Mouse (Mus musculus): ENCODE results near the gene Snrpb2. TPM values are rescaled to one million over a fixed set of nuclear protein-coding genes. Genes with fewer than 3 reads are reported as not detected.

Snrpb2 gene
- total and polyA plus RNA-seq, 2 experiments from 2014 or later = 19.4 to 56.8 TPM

DNA sequence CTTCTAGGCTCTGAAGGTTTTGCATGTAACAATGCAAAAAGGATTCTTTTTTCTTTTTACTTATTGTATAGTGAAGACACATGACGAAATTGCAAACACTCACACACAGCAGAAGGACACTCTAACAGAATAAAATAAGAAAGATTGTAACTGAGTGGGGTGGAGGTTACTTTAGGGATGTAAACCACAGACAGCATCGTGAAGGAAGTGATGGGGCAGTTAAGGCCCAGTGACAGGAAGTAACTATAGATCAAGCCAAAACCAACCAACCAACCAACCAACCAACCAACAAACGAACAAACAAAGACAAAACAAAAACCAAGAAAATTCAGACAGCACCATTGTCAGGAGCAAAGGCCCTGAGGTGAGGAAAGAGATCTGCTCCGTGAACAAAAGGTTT is 38.6 kb upstream of the Snrpb2 start:
- no peaks in the 10 kb centered on the region for H3K9me3 ChIP-seq (ENCODE audit: low read length)
- H3K4me2 ChIP-seq (ENCODE audit: low read depth, low read length) = no peak overlapping the region
- no peak overlapping the region for H3K27ac ChIP-seq
- no peaks in the 10 kb centered on the region for H3K4me1 ChIP-seq (ENCODE audit: insufficient read depth, low read length)
- H3K4me3 ChIP-seq (ENCODE audit: low read length) = no peak overlapping the region
- H3K27me3 ChIP-seq (ENCODE audit: insufficient read depth, low read length) = no peaks in the 10 kb centered on the region
- no peak overlapping the region for H3K9ac ChIP-seq (replicated peaks; ENCODE audit: low read length)
- no peak for ATAC-seq
- 81% methylated on average over 4 of the region's 4 CpGs for WGBS
- H3K36me3 ChIP-seq (ENCODE audit: insufficient read depth, low read length) = no peaks in the 10 kb centered on the region
- TF ChIP-seq CTCF (IDR thresholded peaks at IDR 0.05; ENCODE audit: low read depth) = no peak
- no peak for DNase-seq (ENCODE audit: low spot score)

GRCm38 (mm10) chr2:143031283-143031682 is 31.6 kb upstream of the Snrpb2 start:
- 84% methylated on average over 1 of the region's 1 CpGs for WGBS
- ATAC-seq (no peak), DNase-seq (ENCODE audit: low spot score) (no peak)
- no peak for TF ChIP-seq CTCF (IDR thresholded peaks at IDR 0.05; ENCODE audit: low read depth)
- H3K27me3 ChIP-seq (ENCODE audit: insufficient read depth, low read length) = no peaks in the 10 kb centered on the region
- H3K4me3 ChIP-seq (ENCODE audit: low read length) = no peak overlapping the region
- H3K27ac ChIP-seq = no peak overlapping the region
- H3K9ac ChIP-seq (replicated peaks; ENCODE audit: low read length) = no peak overlapping the region
- no peaks in the 10 kb centered on the region for H3K4me1 ChIP-seq (ENCODE audit: insufficient read depth, low read length)
- H3K9me3 ChIP-seq (ENCODE audit: low read length) = no peaks in the 10 kb centered on the region
- H3K36me3 ChIP-seq (ENCODE audit: insufficient read depth, low read length) = no peaks in the 10 kb centered on the region
- no peak overlapping the region for H3K4me2 ChIP-seq (ENCODE audit: low read depth, low read length)

GRCm38 (mm10) chr2:143032378-143033255 is 30.2 kb upstream of the Snrpb2 start:
- DNase-seq (ENCODE audit: low spot score) = no peak
- H3K27ac ChIP-seq = no peak overlapping the region; the same call in 1 of the 2 replicates
- H3K36me3 ChIP-seq (ENCODE audit: insufficient read depth, low read length) = no peaks in the 10 kb centered on the region
- H3K9ac ChIP-seq (replicated peaks; ENCODE audit: low read length) = no peak overlapping the region
- H3K27me3 ChIP-seq (ENCODE audit: insufficient read depth, low read length) = no peaks in the 10 kb centered on the region
- no peak for ATAC-seq
- H3K4me1 ChIP-seq (ENCODE audit: insufficient read depth, low read length) = no peaks in the 10 kb centered on the region
- H3K4me2 ChIP-seq (ENCODE audit: low read depth, low read length) = no peak overlapping the region
- H3K4me3 ChIP-seq (ENCODE audit: low read length) = no peak overlapping the region
- WGBS = 47% methylated on average over 10 of the region's 10 CpGs
- TF ChIP-seq CTCF (IDR thresholded peaks at IDR 0.05; ENCODE audit: low read depth) = no peak
- no peaks in the 10 kb centered on the region for H3K9me3 ChIP-seq (ENCODE audit: low read length)

DNA sequence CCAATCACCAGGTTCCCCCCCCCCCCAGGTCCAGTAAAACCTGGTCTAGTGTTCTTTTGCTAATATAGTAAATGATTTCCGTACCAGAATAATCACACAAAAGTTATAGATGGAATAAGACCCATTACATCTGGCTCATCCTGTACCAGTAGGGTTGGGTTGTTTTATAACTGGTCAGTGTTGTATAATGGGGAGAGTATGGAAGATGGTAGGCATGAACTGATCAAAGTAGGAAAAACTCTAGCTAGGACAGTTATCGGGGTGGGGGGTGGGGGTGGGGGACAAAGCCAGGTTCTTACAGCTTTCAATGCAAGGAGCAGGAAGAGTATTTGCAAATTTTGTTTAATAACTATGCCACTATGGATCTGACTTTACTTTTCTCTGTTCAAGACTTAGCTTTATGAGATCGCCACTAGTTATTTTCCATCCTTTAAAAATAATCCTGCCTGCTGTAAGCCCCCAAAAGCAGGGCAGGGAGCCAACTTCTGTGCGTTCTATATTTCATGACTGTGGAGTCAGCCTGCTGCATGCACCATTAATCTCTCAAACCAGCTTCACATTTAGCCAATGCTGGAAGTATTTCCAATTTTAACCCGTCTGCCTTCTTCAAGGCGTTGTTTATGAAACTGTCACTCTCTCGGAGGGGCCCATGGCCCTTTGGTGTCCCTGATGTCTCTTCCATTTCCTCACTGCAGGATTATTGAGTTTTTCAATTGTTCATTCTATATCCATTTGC is 28.3 kb upstream of the Snrpb2 start:
- Histone ChIP-seq H3K9ac (replicated peaks; ENCODE audit: low read length) (no peak overlapping the region), H3K36me3 (ENCODE audit: insufficient read depth, low read length) (no peaks in the 10 kb centered on the region), H3K27ac (no peak overlapping the region), H3K4me2 (ENCODE audit: low read depth, low read length) (no peak overlapping the region), H3K9me3 (ENCODE audit: low read length) (no peaks in the 10 kb centered on the region), H3K4me3 (ENCODE audit: low read length) (no peak overlapping the region), H3K4me1 (ENCODE audit: insufficient read depth, low read length) (no peaks in the 10 kb centered on the region), H3K27me3 (ENCODE audit: insufficient read depth, low read length) (no peaks in the 10 kb centered on the region)
- no peak for TF ChIP-seq CTCF (IDR thresholded peaks at IDR 0.05; ENCODE audit: low read depth)
- ATAC-seq (no peak), DNase-seq (ENCODE audit: low spot score) (no peak)
- WGBS = 66% methylated on average over 7 of the region's 7 CpGs

DNA sequence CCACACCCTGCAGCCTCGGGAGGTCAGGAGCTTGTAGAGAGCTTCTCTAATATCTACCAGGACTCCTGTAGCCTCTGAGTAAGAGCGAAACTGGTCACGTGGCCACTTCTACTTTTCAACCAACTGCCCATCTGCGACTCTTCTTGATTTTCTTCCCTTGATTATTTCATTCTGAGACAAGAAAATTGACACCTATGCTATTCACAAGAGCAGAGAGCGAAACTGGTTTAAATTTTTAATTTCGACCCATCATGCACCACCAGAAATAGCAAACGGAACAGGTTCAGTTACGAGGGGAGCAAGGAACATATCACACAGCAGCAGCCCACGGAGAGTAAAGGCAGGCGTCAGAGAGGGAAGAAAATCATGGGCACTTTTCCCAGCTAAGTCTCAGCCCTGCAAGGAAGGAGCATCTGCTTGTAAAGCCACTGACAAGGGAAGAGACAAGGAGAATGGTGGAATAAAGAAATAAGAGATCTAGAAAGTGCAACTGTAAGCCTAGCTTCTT is 27.7 kb upstream of the Snrpb2 start:
- no peak for ATAC-seq
- no peak for DNase-seq (ENCODE audit: low spot score)
- WGBS = 70% methylated on average over 10 of the region's 10 CpGs

GRCm38 (mm10) chr2:143041596-143041995 is 21.2 kb upstream of the Snrpb2 start:
- no peak for TF ChIP-seq CTCF (IDR thresholded peaks at IDR 0.05; ENCODE audit: low read depth)
- 95% methylated on average over 1 of the region's 1 CpGs for WGBS
- no peaks in the 10 kb centered on the region for H3K27me3 ChIP-seq (ENCODE audit: insufficient read depth, low read length)
- no peak overlapping the region for H3K27ac ChIP-seq
- H3K4me1 ChIP-seq (ENCODE audit: insufficient read depth, low read length) = no peaks in the 10 kb centered on the region
- H3K4me3 ChIP-seq (ENCODE audit: low read length) = no peak overlapping the region
- H3K9me3 ChIP-seq (ENCODE audit: low read length) = no peaks in the 10 kb centered on the region
- DNase-seq (ENCODE audit: low spot score) (no peak), ATAC-seq (no peak)
- no peak overlapping the region for H3K4me2 ChIP-seq (ENCODE audit: low read depth, low read length)
- no peak overlapping the region for H3K9ac ChIP-seq (replicated peaks; ENCODE audit: low read length)
- H3K36me3 ChIP-seq (ENCODE audit: insufficient read depth, low read length) = no peaks in the 10 kb centered on the region

More for the DNA sequence above, 27.7 kb upstream of the Snrpb2 start:
- Histone ChIP-seq H3K4me3 (ENCODE audit: low read length) (no peak overlapping the region), H3K36me3 (ENCODE audit: insufficient read depth, low read length) (no peaks in the 10 kb centered on the region), H3K9me3 (ENCODE audit: low read length) (no peaks in the 10 kb centered on the region), H3K27me3 (ENCODE audit: insufficient read depth, low read length) (no peaks in the 10 kb centered on the region), H3K4me2 (ENCODE audit: low read depth, low read length) (no peak overlapping the region), H3K4me1 (ENCODE audit: insufficient read depth, low read length) (no peaks in the 10 kb centered on the region), H3K27ac (no peak overlapping the region), H3K9ac (replicated peaks; ENCODE audit: low read length) (no peak overlapping the region)
- no peak for TF ChIP-seq CTCF (IDR thresholded peaks at IDR 0.05; ENCODE audit: low read depth)

Data from hindbrain, postnatal 0 days (tissue).